Mouse (Mus musculus) lung, embryonic 14.5 days (tissue): ENCODE measurements around the gene F2. TPM values are rescaled to one million over a fixed set of nuclear protein-coding genes. Genes with fewer than 3 reads are reported as not detected.

ENCODE experiments used
- ATAC-seq: fragments of 200-750 bp; cut with Nextera tagmentation; 2 replicates; pipeline ENCODE4 v1.8.0; 2017; ENCODE audit warnings: mild to moderate bottlenecking, moderate TSS enrichment, moderate library complexity; ENCODE audit not compliant: insufficient read depth
- DNase-seq: peaks from one replicate; pipeline ENCODE4 v3.0.0-alpha.2; 2015
- H3K27ac ChIP-seq: fragments of 300-500 bp; sonication (generic); 2 replicates; pipeline ENCODE4 v1.5.1; 2014; ENCODE audit warnings: low read depth, mild to moderate bottlenecking, moderate library complexity
- H3K27me3 ChIP-seq: fragments of 300-500 bp; sonication (generic); 2 replicates; pipeline ENCODE4 v1.6.1; 2014; ENCODE audit warnings: low read length, control low read depth; ENCODE audit not compliant: insufficient read depth
- H3K36me3 ChIP-seq: fragments of 300-500 bp; sonication (generic); 2 replicates; pipeline ENCODE4 v1.6.1; 2014; ENCODE audit warnings: control low read depth; ENCODE audit not compliant: insufficient read depth
- H3K4me1 ChIP-seq: fragments of 300-500 bp; sonication (generic); 2 replicates; pipeline ENCODE4 v1.6.1; 2014; ENCODE audit warnings: antibody characterized with exemption, control low read depth; ENCODE audit not compliant: insufficient read depth
- H3K4me2 ChIP-seq: fragments of 300-500 bp; sonication (generic); 2 replicates; pipeline ENCODE4 v1.6.1; 2014; ENCODE audit warnings: mild to moderate bottlenecking
- H3K4me3 ChIP-seq: fragments of 300-500 bp; sonication (generic); 2 replicates; pipeline ENCODE4 v1.5.1; 2014; ENCODE audit warnings: low read depth, low read length
- H3K9ac ChIP-seq: fragments of 300-500 bp; sonication (generic); 2 replicates; pipeline ENCODE4 v1.6.1; 2014
- H3K9me3 ChIP-seq: fragments of 300-500 bp; sonication (generic); 2 replicates; pipeline ENCODE4 v1.6.1; 2016; ENCODE audit warnings: low read depth, low read length, control low read depth
- CTCF ChIP-seq: IDR thresholded peaks from 2 replicates; pipeline ENCODE4 v1.5.1; 2016; ENCODE audit warnings: antibody characterized with exemption, low read depth
- WGBS: fragments of 180-500 bp; shearing (Covaris S2); extraction: QIAGEN DNeasy Blood & Tissue Kit; methylation state at CpG from one replicate; pipeline ENCODE4 v1.1.7; 2014; 5-methylcytosine and 5-hydroxymethylcytosine counted together
- polyA plus RNA-seq: library from polyadenylated mRNA; unstranded; fragments of >200 nt; fragmentation: Nextera tagmentation; extraction: Ambion mirVana; gene quantifications from 2 replicates; pipeline ENCODE4 v1.2.1, GENCODE M21; 2014

Gene F2
- polyA plus RNA-seq, 1 experiment from 2014 or later: 0.09 TPM

DNA sequence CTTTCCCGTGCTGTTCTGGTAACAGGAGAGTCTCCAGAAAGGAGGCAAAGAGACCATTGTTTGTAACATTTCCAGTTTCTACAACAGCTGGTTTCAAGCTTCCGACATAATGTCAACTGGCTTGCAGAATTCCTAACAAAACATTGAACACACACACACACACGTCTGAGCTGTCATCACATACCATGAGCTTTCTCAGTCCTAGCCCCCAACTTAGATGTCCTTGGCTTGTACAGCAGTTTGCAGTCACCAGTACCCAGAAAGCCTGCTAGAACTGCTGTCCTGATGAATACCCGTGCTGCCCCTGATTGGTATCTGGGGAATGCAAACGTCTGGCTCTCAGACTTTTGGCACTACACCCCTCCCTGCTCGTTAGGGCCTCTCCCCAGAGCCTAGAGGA is 19.6 kb upstream of the F2 start:
- H3K4me1 ChIP-seq: 0 out of 2 replicates have a peak, but pooled peaks cover 6% of the 10 kb centered on the region
- H3K27me3 ChIP-seq: no peaks in the 10 kb centered on the region
- DNase-seq (peak; percentile 43), ATAC-seq (peak; percentile 42; the same call in 1 of the 2 replicates)
- WGBS: 40% methylated on average over 6 of the region's 6 CpGs
- H3K4me2 ChIP-seq: no peak overlapping the region
- peak overlapping the region; percentile 79 for H3K27ac ChIP-seq
- no peak for TF ChIP-seq CTCF
- no peak overlapping the region for H3K9ac ChIP-seq
- peaks cover 71% of the 10 kb centered on the region for H3K36me3 ChIP-seq
- H3K4me3 ChIP-seq: no peak overlapping the region
- H3K9me3 ChIP-seq: no peaks in the 10 kb centered on the region

DNA sequence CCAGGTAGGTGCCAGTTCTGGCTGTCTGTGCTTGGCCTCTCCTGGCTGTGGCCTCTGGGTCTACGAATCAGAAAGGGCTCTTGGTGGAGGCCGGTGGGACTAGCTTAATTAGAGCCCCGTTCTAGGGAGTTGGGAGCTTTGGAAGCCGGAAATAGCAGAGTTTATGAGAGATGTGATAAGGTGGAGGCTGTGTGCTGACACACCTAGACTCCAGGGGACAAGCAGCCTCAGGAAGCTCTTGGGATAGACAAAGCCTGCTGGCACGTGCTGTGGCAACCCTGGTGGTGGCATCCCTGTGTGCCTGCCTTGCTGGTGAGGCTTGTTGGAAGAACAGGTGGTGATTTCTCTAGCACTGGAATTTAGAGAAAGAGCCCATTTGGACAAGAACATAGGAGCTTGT is 19.2 kb upstream of the F2 start:
- no peak overlapping the region for H3K9ac ChIP-seq
- no peak overlapping the region for H3K4me3 ChIP-seq
- WGBS: 78% methylated on average over 5 of the region's 5 CpGs
- no peaks in the 10 kb centered on the region for H3K27me3 ChIP-seq
- peak overlapping the region; percentile 79; the same call in 1 of the 2 replicates for H3K27ac ChIP-seq
- DNase-seq: no peak
- no peaks in the 10 kb centered on the region for H3K9me3 ChIP-seq
- ATAC-seq: no peak
- no peak overlapping the region for H3K4me2 ChIP-seq
- peaks cover 71% of the 10 kb centered on the region for H3K36me3 ChIP-seq
- H3K4me1 ChIP-seq: 0 out of 2 replicates have a peak, but pooled peaks cover 6% of the 10 kb centered on the region
- no peak for TF ChIP-seq CTCF

- H3K4me1 ChIP-seq: peaks cover 10% of the 10 kb centered on the region; the same call in 1 of the 2 replicates
- no peak overlapping the region for H3K27ac ChIP-seq
- no peak overlapping the region for H3K4me2 ChIP-seq
- no peak overlapping the region; the same call in 1 of the 2 replicates for H3K9ac ChIP-seq
- WGBS: 43% methylated on average over 6 of the region's 6 CpGs
- TF ChIP-seq CTCF: no peak
- ATAC-seq (no peak), DNase-seq (peak; percentile 20)
- no peak overlapping the region for H3K4me3 ChIP-seq
- H3K36me3 ChIP-seq: peaks cover 55% of the 10 kb centered on the region
- H3K9me3 ChIP-seq: no peaks in the 10 kb centered on the region
- H3K27me3 ChIP-seq: no peaks in the 10 kb centered on the region
Observed at GRCm38 (mm10) chr2:91652863-91653262, 16.6 kb upstream of the F2 start.

GRCm38 (mm10) chr2:91651458-91652258 is 15.4 kb upstream of the F2 start:
- Histone ChIP-seq H3K36me3 (peaks cover 56% of the 10 kb centered on the region), H3K9ac (no peak overlapping the region)
- no peak for DNase-seq

DNA sequence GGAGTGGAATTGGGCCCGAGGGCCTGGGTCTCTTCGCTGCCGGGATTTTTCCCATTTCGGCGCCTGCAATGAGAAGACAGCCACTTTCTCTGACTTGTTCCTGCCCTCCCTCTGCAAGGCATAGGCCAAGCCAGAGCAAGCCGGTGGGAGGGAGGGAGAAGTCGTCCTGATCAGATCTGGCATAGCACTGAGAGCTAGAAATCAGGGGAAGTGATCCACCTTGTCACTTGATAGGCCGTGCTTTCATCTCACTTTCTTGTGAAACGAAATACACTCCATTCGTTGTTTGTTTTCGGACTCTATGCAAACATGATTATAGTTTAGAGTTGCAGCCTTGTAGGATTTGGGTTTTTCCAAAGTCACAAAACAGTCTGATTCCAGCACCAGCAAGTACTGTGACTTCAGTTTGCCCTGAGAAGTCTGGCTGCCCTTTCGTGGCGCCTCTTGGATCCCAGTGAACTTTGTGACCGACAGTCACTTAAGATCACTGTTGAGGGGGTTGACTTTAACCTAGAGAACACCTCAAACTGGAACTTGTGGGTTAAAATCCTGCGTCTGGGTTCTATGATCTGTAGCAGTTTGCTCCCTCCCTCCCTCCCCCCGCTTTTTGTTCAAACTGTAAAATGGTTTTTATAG is 14.3 kb upstream of the F2 start:
- Histone ChIP-seq H3K4me3 (peak overlapping the region; percentile 66), H3K9me3 (no peaks in the 10 kb centered on the region), H3K9ac (peak overlapping the region; percentile 67), H3K27me3 (no peaks in the 10 kb centered on the region), H3K4me2 (peak overlapping the region; percentile 99), H3K27ac (peak overlapping the region; percentile 84), H3K36me3 (peaks cover 56% of the 10 kb centered on the region), H3K4me1 (peaks cover 4% of the 10 kb centered on the region; the same call in 1 of the 2 replicates)
- ATAC-seq (peak; percentile 63), DNase-seq (peak; percentile 9)
- WGBS: 8% methylated on average over 16 of the region's 16 CpGs
- TF ChIP-seq CTCF: no peak

More at GRCm38 (mm10) chr2:91651458-91652258, 15.4 kb upstream of the F2 start:
- Histone ChIP-seq H3K4me1 (peaks cover 10% of the 10 kb centered on the region; the same call in 1 of the 2 replicates), H3K9me3 (no peaks in the 10 kb centered on the region), H3K4me3 (no peak overlapping the region), H3K27me3 (no peaks in the 10 kb centered on the region), H3K4me2 (peak overlapping the region; percentile 99; the same call in 1 of the 2 replicates), H3K27ac (no peak overlapping the region)
- no peak for ATAC-seq
- no peak for TF ChIP-seq CTCF
- 86% methylated on average over 14 of the region's 14 CpGs for WGBS

- no peak for TF ChIP-seq CTCF
- peak within 1 kb of the TSS; percentile 99 for H3K4me2 ChIP-seq
- H3K27me3 ChIP-seq: no peaks in the 10 kb centered on the region
- peak within 1 kb of the TSS; percentile 66 for H3K4me3 ChIP-seq
- H3K27ac ChIP-seq: peak within 1 kb of the TSS; percentile 92
- H3K9ac ChIP-seq: peak within 1 kb of the TSS; percentile 71
- peaks cover 4% of the 10 kb centered on the region; the same call in 1 of the 2 replicates for H3K4me1 ChIP-seq
- 0% methylated on average over 44 of the region's 44 CpGs for WGBS
- peak; percentile 99 for DNase-seq
- ATAC-seq: peak; percentile 95
- H3K36me3 ChIP-seq: peaks cover 57% of the 10 kb centered on the region
- no peaks in the 10 kb centered on the region for H3K9me3 ChIP-seq
Observed at GRCm38 (mm10) chr2:91649553-91650359, 13.5 kb upstream of the F2 start, which contains the start of the genes Zfp408 and Arhgap1. Zfp408 (minus strand) TSS chr2:91649791. Arhgap1 (plus strand) TSS chr2:91649860.
